Mouse (Mus musculus): Measurements from ENCODE around the gene Kif26b. TPM values are rescaled to one million over a fixed set of nuclear protein-coding genes. Genes with fewer than 3 reads are reported as not detected.

Kif26b gene
- polyA plus RNA-seq (2012; rRNA removed): 0.30 and 0.51 TPM in 2 replicates

DNA sequence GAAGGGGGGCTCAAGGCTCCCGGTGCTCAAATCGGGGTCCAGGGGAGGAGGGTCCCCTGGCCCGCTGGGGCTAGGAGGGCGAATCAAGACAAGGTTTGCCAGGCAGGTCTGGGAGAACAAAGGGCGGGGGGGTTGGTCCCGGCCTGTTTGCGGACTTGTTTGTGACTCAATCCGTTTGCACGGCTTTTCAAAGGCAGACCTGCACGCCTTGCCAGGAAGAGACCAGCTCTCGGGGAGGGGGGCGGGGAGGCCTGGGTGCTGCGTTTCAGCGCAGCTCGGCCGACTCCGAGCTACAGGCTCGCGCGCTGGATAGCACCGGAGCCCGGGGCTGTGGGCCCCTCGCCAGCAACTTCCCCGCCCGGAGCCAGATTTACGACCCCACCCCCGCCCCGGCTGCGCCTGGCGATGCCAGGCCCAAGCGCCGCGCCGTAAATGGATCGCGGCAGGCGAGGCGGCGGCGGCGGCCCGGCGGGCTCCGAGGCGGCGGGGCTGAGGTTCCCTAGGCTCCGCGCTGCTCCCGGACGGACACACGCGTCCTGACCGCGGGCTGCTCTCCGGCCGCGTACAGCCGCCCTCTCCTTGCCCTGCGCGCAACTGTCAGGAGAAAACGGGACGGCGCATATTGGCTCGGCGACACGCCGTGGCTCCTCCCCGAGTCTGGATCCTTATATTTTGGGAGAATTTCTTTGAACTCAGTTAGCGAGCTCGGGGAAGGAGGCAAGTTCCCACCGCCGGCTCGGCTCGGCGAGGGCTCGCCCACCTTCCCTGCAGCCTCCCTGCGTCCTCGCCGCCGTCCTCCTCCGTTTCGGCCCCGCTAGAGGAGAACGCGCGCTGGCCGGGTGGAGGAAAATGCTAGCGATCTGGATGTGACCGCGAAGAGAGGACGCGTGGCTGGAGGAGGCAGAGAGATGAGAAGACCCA, at the start of gene Kif26b:
Kif26b (plus strand) TSS at position 695 of the 921 bp plus-strand sequence.

Other genes with a start within 250 kb of the Kif26b start
- gene Cox20, start 210.0 kb upstream of the Kif26b start, polyA plus RNA-seq (2012; rRNA removed): 8.8 and 11.0 TPM in 2 replicates
- 40.4 and 42.5 TPM in 2 replicates for gene Hnrnpu, start 191.3 kb upstream of the Kif26b start, polyA plus RNA-seq (2012; rRNA removed)
- 0.08 and 0.13 TPM in 2 replicates for gene Efcab2, start 123.0 kb upstream of the Kif26b start, polyA plus RNA-seq (2012; rRNA removed)

Measured in colon, adult 2 months (tissue).